In genomic region chr10:10557570-10558336, GRCm38 (mm10) we compare ENCODE assay signal across 8 mouse cellular contexts. TPM values are rescaled to one million over a fixed set of nuclear protein-coding genes. Genes with fewer than 3 reads are reported as not detected.
DNase-seq lines count a peak whose midpoint lies in the region; ATAC-seq and TF ChIP-seq lines count a peak whose summit lies in the region.

Rab32 (minus strand) TSS chr10:10558265.

- no peak within 1 kb of the TSS for H3K27ac ChIP-seq in ES-Bruce4 (ENCODE audit: insufficient read depth, low read length)
- H3K27ac ChIP-seq in forebrain, embryonic 16.5 days (ENCODE audit: low read length) = no peak within 1 kb of the TSS
- H3K27ac ChIP-seq in liver, postnatal 0 days (ENCODE audit: low read depth) = peak within 1 kb of the TSS; percentile 59; the same call in 1 of the 2 replicates
- H3K27ac ChIP-seq in neural tube, embryonic 13.5 days (replicated peaks) = no peak within 1 kb of the TSS
- H3K27ac ChIP-seq in testis, adult 2 months (ENCODE audit: control insufficient read depth, insufficient read depth, low read depth, low read length) = peak within 1 kb of the TSS; percentile 9; the same call in 1 of the 2 replicates

- peak; percentile 85 for TF ChIP-seq CTCF in ES-Bruce4 (IDR thresholded peaks at IDR 0.05; ENCODE audit: low read depth, low read length)
- TF ChIP-seq CTCF in liver, postnatal 0 days (IDR thresholded peaks at IDR 0.05; ENCODE audit: low read depth) = peak; percentile 99
- peak; percentile 98 for TF ChIP-seq CTCF in testis, adult 2 months (IDR thresholded peaks at IDR 0.05; ENCODE audit: control insufficient read depth, insufficient read depth, insufficient replicate concordance, low read depth, low read length)

- WGBS in forebrain, embryonic 16.5 days = under 1% methylated on average over 51 of the region's 51 CpGs
- under 1% methylated on average over 49 of the region's 51 CpGs for WGBS in liver, postnatal 0 days (ENCODE audit: insufficient replicate concordance)
- WGBS in neural tube, embryonic 13.5 days = under 1% methylated on average over 51 of the region's 51 CpGs

- TF ChIP-seq EP300 in ES-Bruce4 (IDR thresholded peaks at IDR 0.05; ENCODE audit: insufficient read depth, low read depth, low read length) = no peak
- no peak for TF ChIP-seq EP300 in liver, postnatal 0 days (IDR thresholded peaks at IDR 0.05; ENCODE audit: low read depth)

- intact Hi-C loops in heart, postnatal 25 days (cut with DNase I) = loop anchor here (1.0 to 5.0 kb wide), 2 partner anchors 149 to 200 kb away; no protein-coding TSS in a partner anchor

- H3K4me2 ChIP-seq in forebrain, embryonic 16.5 days (ENCODE audit: low read length) = peak within 1 kb of the TSS; percentile 70
- H3K4me2 ChIP-seq in liver, postnatal 0 days (ENCODE audit: low read depth, low read length) = peak within 1 kb of the TSS; percentile 92
- peak within 1 kb of the TSS; percentile 99 for H3K4me2 ChIP-seq in neural tube, embryonic 13.5 days

- peak; percentile 92 to 96 for DNase-seq in cerebellum, adult 18-20 months
- DNase-seq in heart, postnatal 25 days (ENCODE audit: low spot score) = peak; percentile 84
- DNase-seq in layer of hippocampus, adult 11-12 months (ENCODE audit: low spot score) = peak; percentile 91
- peak; percentile 92 for DNase-seq in liver, postnatal 0 days

- TF ChIP-seq POLR2A in ES-Bruce4 (IDR thresholded peaks at IDR 0.05; ENCODE audit: insufficient read depth, low read length) = no peak
- TF ChIP-seq POLR2A in testis, adult 2 months (IDR thresholded peaks at IDR 0.05; ENCODE audit: control insufficient read depth, low read depth, low read length) = no peak

- no peaks in the 10 kb centered on the region for H3K4me1 ChIP-seq in ES-Bruce4 (ENCODE audit: control insufficient read depth, insufficient read depth, low read length)
- no peaks in the 10 kb centered on the region; the same call in 1 of the 2 replicates for H3K4me1 ChIP-seq in forebrain, embryonic 16.5 days (replicated peaks; ENCODE audit: control insufficient read depth, insufficient read depth, low read length)
- H3K4me1 ChIP-seq in liver, postnatal 0 days (ENCODE audit: insufficient read depth) = no peaks in the 10 kb centered on the region
- H3K4me1 ChIP-seq in neural tube, embryonic 13.5 days (replicated peaks) = peaks cover 9% of the 10 kb centered on the region; the same call in 1 of the 2 replicates
- H3K4me1 ChIP-seq in testis, adult 2 months (ENCODE audit: control insufficient read depth, insufficient read depth, low read length) = peaks cover 6% of the 10 kb centered on the region; the same call in 1 of the 2 replicates

- no peaks in the 10 kb centered on the region for H3K9me3 ChIP-seq in ES-Bruce4 (replicated peaks; ENCODE audit: control insufficient read depth, insufficient read depth, low read length, poor library complexity, severe bottlenecking)
- H3K9me3 ChIP-seq in forebrain, embryonic 16.5 days (ENCODE audit: control insufficient read depth, low read length) = no peaks in the 10 kb centered on the region
- no peaks in the 10 kb centered on the region for H3K9me3 ChIP-seq in liver, postnatal 0 days (ENCODE audit: low read length)
- H3K9me3 ChIP-seq in neural tube, embryonic 13.5 days = no peaks in the 10 kb centered on the region

- H3K27me3 ChIP-seq in ES-Bruce4 (ENCODE audit: control insufficient read depth, insufficient read depth, low read length, poor library complexity, severe bottlenecking) = peaks cover 8% of the 10 kb centered on the region
- no peaks in the 10 kb centered on the region for H3K27me3 ChIP-seq in forebrain, embryonic 16.5 days (replicated peaks; ENCODE audit: control insufficient read depth, insufficient read depth, low read length)
- H3K27me3 ChIP-seq in liver, postnatal 0 days (ENCODE audit: insufficient read depth, low read length) = no peaks in the 10 kb centered on the region
- H3K27me3 ChIP-seq in neural tube, embryonic 13.5 days = 0 out of 2 replicates have a peak, but pooled peaks cover 11% of the 10 kb centered on the region
- no peaks in the 10 kb centered on the region for H3K27me3 ChIP-seq in testis, adult 2 months (ENCODE audit: control insufficient read depth, insufficient read depth, low read length)

- H3K4me3 ChIP-seq in ES-Bruce4 (ENCODE audit: low read depth, low read length) = peak within 1 kb of the TSS; percentile 93
- peak within 1 kb of the TSS; percentile 52 for H3K4me3 ChIP-seq in forebrain, embryonic 16.5 days (replicated peaks; ENCODE audit: low read length)
- peak within 1 kb of the TSS; percentile 51 for H3K4me3 ChIP-seq in liver, postnatal 0 days (ENCODE audit: low read depth, low read length)
- H3K4me3 ChIP-seq in neural tube, embryonic 13.5 days = peak within 1 kb of the TSS; percentile 66
- peak within 1 kb of the TSS; percentile 89 for H3K4me3 ChIP-seq in testis, adult 2 months (ENCODE audit: control insufficient read depth, low read depth, low read length)

- H3K9ac ChIP-seq in ES-Bruce4 (ENCODE audit: low read depth, poor library complexity, severe bottlenecking) = 0 out of 2 replicates have a peak within 1 kb of the TSS, but pooled peaks have one; percentile 33
- H3K9ac ChIP-seq in forebrain, embryonic 16.5 days (replicated peaks; ENCODE audit: low read depth, low read length) = peak within 1 kb of the TSS; percentile 48
- H3K9ac ChIP-seq in liver, postnatal 0 days (replicated peaks) = peak within 1 kb of the TSS; percentile 69
- peak within 1 kb of the TSS; percentile 69 for H3K9ac ChIP-seq in neural tube, embryonic 13.5 days

- H3K36me3 ChIP-seq in ES-Bruce4 (ENCODE audit: control insufficient read depth, insufficient read depth, low read length, poor library complexity, severe bottlenecking) = no peaks in the 10 kb centered on the region
- no peaks in the 10 kb centered on the region for H3K36me3 ChIP-seq in forebrain, embryonic 16.5 days (ENCODE audit: control insufficient read depth, insufficient read depth)
- H3K36me3 ChIP-seq in liver, postnatal 0 days (replicated peaks; ENCODE audit: insufficient read depth, low read length) = no peaks in the 10 kb centered on the region
- H3K36me3 ChIP-seq in neural tube, embryonic 13.5 days = no peaks in the 10 kb centered on the region
- H3K36me3 ChIP-seq in testis, adult 2 months (ENCODE audit: control insufficient read depth, insufficient read depth, low read length) = no peaks in the 10 kb centered on the region

- peak; percentile 98 for ATAC-seq in forebrain, embryonic 16.5 days
- ATAC-seq in liver, postnatal 0 days = peak; percentile 98
- ATAC-seq in neural tube, embryonic 13.5 days (ENCODE audit: low read depth) = peak; percentile 99

RNA-seq across cellular contexts. Expression of gene Rab32, which starts in this region (rescaled TPM):
- polyA plus RNA-seq in ES-Bruce4 (2011; ENCODE audit: insufficient read depth, insufficient read length, low read depth, missing spikeins) = 1.9 and 2.5 TPM in 2 replicates
- 3.4 and 4.9 TPM in 2 replicates for polyA plus RNA-seq in forebrain, embryonic 16.5 days (2015; fragmentation: Nextera tagmentation; extraction: Ambion mirVana)
- total RNA-seq in heart, postnatal 25 days (2021) = 1 to 10 TPM; 1.7 to 2.0 TPM
- 23.6 and 25.3 TPM in 2 replicates for polyA plus RNA-seq in liver, postnatal 0 days (2015; fragmentation: Nextera tagmentation; extraction: Ambion mirVana)
- polyA plus RNA-seq in neural tube, embryonic 13.5 days (2015; fragmentation: Nextera tagmentation; extraction: Ambion mirVana) = 4.9 and 7.8 TPM in 2 replicates
- 0.36 and 0.46 TPM in 2 replicates for polyA plus RNA-seq in testis, adult 2 months (2012; rRNA removed)

Comparison
In these comparisons a context has a peak if more than half of its experiments do, and no peak if none do; other contexts are left out.
1. H3K27ac ChIP-seq: peak in liver, postnatal 0 days (single experiment) and testis, adult 2 months (single experiment); none in ES-Bruce4 (single experiment), forebrain, embryonic 16.5 days (single experiment) and neural tube, embryonic 13.5 days (single experiment).
2. Peak in every context shown above with its lines, with median percentiles within 50 percentile points of each other: H3K4me3 ChIP-seq, H3K9ac ChIP-seq, CTCF ChIP-seq, DNase-seq, ATAC-seq and H3K4me2 ChIP-seq.